Mouse (Mus musculus) cerebellum, adult 9-11 months (tissue): ENCODE measurements around the gene Olfr855.

Experiments used
- DNase-seq: peaks from one replicate; pipeline ENCODE4 v3.0.0; 2022

Olfr855 gene

GRCm38 (mm10) chr9:19582317-19582716, at the start of gene Olfr855:
Olfr855 (plus strand) TSS chr9:19582617.
- DNase-seq, result no peak

- DNase-seq, result no peak
Measured at GRCm38 (mm10) chr9:19540976-19541375, 41.4 kb upstream of the Olfr855 start, which contains the start of gene Olfr853. Olfr853 (minus strand) TSS chr9:19541076.

- DNase-seq, result no peak
Measured at GRCm38 (mm10) chr9:19567282-19567681, 15.1 kb upstream of the Olfr855 start, which contains the start of gene Olfr854. Olfr854 (minus strand) TSS chr9:19567382.

- DNase-seq, result peak; percentile 19
Measured at GRCm38 (mm10) chr9:19621297-19621696, 38.9 kb downstream of the Olfr855 start.

GRCm38 (mm10) chr9:19621843-19622822, 39.7 kb downstream of the Olfr855 start, which contains the start of gene Zfp317:
Zfp317 (plus strand) TSS chr9:19622102.
- peak; percentile 95 for DNase-seq

- DNase-seq, result no peak
Measured at GRCm38 (mm10) chr9:19629574-19629973, 47.2 kb downstream of the Olfr855 start.
